Mouse (Mus musculus) retina, adult 2 months (tissue): ENCODE results near the gene Ccnyl1.

ENCODE experiments used
- DNase-seq: peaks from one replicate; pipeline ENCODE4 v3.0.0-alpha.2; 2012; ENCODE audit warnings: low read depth, low spot score

The Ccnyl1 gene

GRCm38 (mm10) chr1:64738180-64738555 is 47.9 kb downstream of the Ccnyl1 start:
- no peak for DNase-seq

- DNase-seq: no peak
These were observed 48.4 kb downstream of the Ccnyl1 start for GRCm38 (mm10) chr1:64738661-64739082.

GRCm38 (mm10) chr1:64742741-64743408 is 52.6 kb downstream of the Ccnyl1 start:
- no peak for DNase-seq

- DNase-seq: no peak
These were observed 54.4 kb downstream of the Ccnyl1 start for GRCm38 (mm10) chr1:64744616-64745015.

- DNase-seq: no peak
These were observed 62.9 kb downstream of the Ccnyl1 start for GRCm38 (mm10) chr1:64753109-64753508.

GRCm38 (mm10) chr1:64753668-64754067 is 63.4 kb downstream of the Ccnyl1 start:
- no peak for DNase-seq

- no peak for DNase-seq
These were observed 64.4 kb downstream of the Ccnyl1 start for GRCm38 (mm10) chr1:64754658-64755057.

GRCm38 (mm10) chr1:64755971-64756639 is 65.8 kb downstream of the Ccnyl1 start:
- no peak for DNase-seq

GRCm38 (mm10) chr1:64756640-64757030 is 66.4 kb downstream of the Ccnyl1 start:
- no peak for DNase-seq

- DNase-seq: no peak
These were observed 67.0 kb downstream of the Ccnyl1 start for GRCm38 (mm10) chr1:64757254-64757653.

- DNase-seq: no peak
These were observed 67.5 kb downstream of the Ccnyl1 start for GRCm38 (mm10) chr1:64757766-64758165.

- no peak for DNase-seq
These were observed 71.4 kb downstream of the Ccnyl1 start for GRCm38 (mm10) chr1:64761646-64762045.

GRCm38 (mm10) chr1:64770169-64770568 is 79.9 kb downstream of the Ccnyl1 start:
- DNase-seq: no peak

GRCm38 (mm10) chr1:64773305-64773704 is 83.0 kb downstream of the Ccnyl1 start:
- DNase-seq: no peak
